Mouse (Mus musculus) cerebellum, adult 8-10 months (tissue): ENCODE measurements around the gene Bet1l.
A peak's percentile ranks its signal among the peaks of the same experiment; 100 is the strongest.

ENCODE experiments used
- DNase-seq: peaks from one replicate; pipeline ENCODE4 v3.0.0; 2022

Gene Bet1l

DNA sequence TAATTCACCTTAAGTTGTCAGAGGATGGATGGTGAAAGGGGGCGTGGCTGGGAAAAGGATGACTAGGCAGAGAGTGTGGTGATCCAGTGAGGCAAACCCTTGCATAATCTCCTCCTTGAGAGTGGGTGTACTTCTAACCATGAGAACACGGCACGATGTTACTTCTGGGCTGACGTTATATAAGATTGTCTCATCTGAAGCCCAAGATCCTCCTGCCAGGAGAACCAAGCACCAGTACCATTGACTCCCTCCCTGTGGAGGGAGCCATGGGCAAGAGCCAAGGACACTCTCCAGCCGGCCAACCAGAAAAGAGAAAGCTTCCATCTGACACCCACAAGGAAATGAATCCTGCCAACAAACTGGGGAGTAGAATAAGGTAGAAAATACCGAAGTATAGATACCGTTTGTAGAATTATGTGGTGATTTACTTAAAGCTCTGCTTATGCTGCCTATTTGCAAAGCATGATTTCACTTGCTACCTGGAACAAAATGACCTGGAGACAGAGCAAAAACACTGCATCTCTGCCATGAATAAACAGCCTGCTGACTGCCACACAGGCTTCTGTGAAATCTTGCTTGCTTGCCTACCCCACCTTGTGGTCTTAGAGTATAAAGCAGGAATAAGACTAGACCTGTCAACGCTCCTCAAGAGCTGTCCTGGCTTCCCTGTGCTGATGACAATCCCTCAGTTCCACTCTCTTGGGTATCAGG is 29.1 kb downstream of the Bet1l start:
- DNase-seq, result peak; percentile 62

DNA sequence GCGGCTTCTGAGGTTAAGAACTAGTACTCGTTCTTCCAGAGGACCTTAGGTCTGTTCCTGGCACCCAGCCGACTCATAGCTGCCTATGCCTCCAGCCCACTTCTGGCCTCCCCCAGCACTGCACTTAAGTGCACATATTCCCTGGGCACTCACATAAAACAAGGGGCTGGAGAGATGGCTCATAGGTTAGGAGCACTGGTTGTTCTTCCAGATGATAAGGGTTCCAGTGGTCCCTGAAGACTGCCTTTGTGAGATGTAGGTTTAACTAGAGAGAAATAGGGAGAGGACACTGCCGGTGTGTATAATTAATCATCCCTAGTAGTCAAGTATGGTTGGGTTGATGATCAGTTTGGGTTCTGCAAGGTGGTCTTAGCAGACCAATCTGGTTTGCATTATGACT is 34.6 kb downstream of the Bet1l start:
- DNase-seq, result no peak

DNA sequence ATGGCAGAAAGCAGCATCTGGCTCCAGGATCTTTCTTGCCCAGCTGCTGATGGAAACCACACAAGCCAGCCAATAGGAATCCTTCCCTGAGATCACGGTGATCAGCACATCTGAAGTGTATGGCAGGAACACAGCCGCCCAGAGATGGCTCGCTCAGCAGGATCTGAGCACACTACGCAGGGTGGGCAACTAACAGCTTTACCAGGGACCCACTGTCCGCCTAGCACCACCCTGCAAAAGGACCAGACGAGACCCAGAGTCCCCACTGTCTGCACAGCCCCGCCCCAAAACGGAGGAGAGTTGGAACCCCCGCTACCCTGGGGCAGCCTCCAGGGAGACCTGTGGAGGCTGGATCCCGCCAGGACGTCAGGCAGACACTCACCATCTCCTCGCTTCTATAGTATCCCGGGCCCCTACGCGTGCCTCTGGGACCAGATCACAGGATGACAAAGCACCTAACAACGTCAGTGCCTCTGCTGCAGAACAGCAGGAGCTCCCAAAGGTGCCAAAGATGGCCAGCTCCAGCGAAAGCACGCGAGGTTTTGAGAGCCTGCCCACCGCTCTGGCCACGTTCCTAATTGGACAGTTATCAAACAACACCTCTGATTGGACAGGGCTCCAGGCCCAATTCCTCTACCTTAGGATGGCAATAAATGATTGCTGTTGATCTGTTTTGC is 35.6 kb downstream of the Bet1l start, which contains the start of gene Zfp941:
Gene Zfp941, minus strand, starts transcription at position 526 of the 677 bp plus-strand sequence.
- peak; percentile 86 for DNase-seq

DNA sequence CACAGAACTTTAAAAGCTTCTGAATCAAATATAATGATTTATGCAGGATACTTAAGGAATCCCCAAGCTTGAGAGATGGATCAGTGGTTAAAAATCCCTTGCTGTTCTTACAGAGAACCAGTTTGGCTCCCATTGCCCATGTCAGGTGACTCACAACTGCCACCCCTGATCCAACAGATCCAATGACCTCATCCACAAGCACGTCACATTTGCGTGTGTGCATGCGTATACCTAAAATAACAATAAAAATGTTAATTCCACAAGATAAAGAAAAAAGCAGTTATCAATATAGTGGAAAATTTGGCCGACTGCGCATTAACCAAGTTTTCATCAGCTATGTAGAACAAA is 36.1 kb downstream of the Bet1l start:
- DNase-seq, result peak; percentile 37

DNA sequence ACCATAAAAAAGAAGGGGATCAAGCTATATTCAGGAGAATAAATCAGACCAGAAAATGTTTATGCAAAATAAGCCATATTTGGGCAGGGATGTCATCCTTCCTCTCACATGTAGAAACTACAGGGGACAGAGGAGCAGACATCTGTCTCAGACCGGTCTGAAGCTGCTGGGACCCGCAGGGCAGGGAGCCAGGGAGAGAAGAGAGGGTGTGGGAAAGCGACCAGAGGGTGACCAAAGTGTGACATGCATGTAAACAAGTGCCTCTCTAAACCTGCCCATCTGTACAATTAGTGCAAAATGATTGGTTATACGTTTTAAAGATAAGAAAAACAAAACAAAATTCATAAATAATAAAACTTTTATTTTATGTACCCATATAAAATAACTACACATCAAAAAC is 37.2 kb downstream of the Bet1l start:
- DNase-seq, result no peak

DNA sequence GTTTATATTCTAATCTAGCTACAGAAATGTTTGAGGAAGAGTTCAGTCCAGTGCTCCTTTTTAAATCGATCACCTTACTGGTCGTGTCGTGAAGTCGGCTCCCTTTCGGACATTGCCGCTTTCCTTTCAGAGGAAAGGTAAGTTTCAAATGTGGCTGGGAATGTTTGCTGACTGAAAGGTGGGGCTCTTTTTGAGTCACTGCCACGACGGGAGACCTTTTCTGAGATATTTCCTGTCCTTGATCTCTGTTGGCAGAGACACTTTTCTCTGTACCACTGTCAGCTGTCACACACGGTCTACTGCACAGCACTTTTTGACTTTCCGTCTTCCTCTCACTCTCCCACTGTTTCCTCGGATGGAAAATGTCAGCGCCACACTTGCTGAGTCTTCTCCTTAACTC is 44.5 kb downstream of the Bet1l start:
- no peak for DNase-seq

DNA sequence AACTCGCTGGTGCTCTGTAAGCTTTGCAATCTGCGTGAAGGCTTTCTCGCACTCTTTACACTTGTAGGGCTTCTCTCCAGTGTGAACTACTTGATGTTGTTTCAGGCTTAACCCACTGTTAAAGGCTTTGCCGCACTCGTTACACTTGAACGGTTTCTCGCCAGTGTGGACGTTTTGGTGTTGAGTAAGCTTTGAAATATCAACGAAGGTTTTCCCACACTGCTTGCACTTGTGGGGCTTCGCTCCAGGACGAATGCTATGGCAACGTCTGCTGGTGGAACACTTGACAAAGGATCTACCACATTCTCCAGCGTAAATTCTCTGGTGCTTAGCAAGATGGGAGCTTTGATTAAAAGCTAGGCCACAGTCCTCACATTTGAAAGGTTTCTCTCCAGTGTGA is 45.7 kb downstream of the Bet1l start:
- no peak for DNase-seq

DNA sequence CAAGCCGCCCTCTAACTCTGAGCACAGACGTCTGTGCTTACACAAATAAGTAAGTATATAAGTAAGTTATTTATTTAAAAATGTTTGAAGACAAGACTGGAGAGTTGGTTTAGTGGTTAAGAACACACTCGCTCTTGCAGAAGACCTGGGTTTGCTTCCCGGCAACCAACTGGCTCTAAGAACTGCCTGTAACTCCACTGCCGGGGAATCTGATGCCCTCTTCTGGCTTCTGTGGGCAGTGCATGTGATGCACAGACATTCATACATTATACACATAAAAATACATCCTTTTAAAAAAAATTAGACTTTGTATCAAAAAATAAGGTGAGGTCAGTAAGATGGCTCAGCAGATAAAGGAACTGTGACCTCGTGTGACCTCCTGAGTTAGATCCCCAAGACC is 46.9 kb downstream of the Bet1l start:
- no peak for DNase-seq

DNA sequence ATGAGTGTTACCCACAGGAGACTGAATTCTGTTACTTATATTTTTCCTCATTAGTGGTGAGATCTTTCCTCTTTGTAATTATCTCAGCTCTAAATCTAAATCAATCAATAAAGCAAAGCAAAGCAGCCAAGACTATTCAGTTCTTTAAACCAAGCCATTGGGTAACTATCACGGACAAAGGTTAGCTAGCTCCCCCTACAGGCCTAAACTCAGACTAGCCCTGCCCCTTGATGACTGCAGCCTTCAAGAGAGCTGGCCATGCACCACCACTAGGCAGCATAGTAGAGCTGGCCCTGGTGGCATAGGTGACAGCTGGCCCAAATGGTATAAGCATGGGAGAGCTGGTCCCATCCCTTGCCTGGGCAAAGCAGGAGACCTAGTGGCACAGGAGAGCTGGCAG is 51.7 kb downstream of the Bet1l start:
- peak; percentile 27 for DNase-seq
